Mouse (Mus musculus) adrenal gland, postnatal 25 days (tissue): Measurements from ENCODE around the gene Fgf15. TPM values are rescaled to one million over a fixed set of nuclear protein-coding genes. Genes with fewer than 3 reads are reported as not detected.
"Not testable (repeated sequence)": the region's sequence is repeated elsewhere in the genome, so short reads cannot be mapped to it uniquely, and the experiment has no call there.

Experiments used
- DNase-seq: peaks from one replicate; pipeline ENCODE4 v3.0.0; 2021; ENCODE audit warnings: mixed read lengths
- total RNA-seq: library from RNA; stranded (reverse); gene quantifications from 2 replicates; pipeline ENCODE4 v1.2.3, GENCODE M21; 2021

Gene Fgf15
- total RNA-seq, 1 experiment from 2014 or later: not detected

DNA sequence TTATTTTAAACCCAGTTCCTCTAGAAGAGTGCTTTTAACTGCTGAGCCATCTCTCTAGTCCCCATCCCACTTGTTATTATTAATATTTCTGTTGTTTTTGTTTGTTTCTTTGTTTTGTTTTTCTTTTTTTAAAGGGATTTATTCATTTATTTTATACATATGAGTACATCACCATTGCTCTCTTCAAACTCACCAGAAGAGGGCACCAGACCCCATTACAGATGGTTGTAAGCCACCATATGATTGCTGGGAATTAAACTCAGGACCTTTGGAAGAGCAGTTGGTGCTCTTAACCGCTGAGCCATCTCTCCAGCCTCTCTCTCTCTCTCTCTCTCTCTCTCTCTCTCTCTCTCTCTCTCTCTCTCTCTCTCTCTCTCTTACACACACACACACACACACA lies 5.7 kb upstream of the Fgf15 start:
- DNase-seq: not testable (repeated sequence)

DNA sequence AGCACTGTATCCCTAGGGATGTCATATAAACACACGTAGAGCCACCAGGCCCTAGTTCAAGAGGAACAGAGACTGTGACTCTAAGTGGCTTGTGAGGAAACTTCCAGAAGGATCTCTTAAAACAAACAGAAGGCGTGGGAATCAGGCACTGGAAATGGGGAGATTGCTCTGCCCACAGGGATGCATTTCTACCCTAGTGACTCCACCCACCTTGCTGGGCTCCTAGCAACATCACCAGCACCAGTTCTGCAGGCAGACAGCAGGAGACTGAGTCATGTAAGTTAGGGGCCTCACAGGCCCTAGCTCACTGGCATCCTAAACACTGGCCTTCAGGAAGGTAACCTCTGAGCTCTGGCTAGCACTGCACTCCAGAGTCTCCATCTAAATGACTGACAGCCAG lies 4.5 kb upstream of the Fgf15 start:
- no peak for DNase-seq

DNA sequence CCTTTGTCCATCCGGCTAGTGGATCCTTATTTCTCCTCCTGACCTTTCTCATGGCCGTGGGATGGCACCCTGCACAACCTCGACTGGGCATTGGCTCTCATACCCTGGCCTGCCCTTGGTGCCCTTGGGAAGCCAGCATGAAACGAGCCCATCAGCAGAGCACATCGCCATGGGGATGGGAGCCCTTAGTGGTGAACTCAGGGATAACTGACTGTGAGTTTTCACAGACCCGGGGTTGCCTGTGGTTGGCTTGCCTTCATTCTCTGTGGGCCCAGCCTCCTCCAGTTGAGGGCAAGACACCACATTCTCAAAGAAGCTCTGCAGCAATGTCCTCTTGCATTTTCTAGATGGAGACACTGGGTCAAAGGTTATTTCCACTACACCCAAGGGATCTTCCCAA lies 4.0 kb upstream of the Fgf15 start:
- no peak for DNase-seq

DNA sequence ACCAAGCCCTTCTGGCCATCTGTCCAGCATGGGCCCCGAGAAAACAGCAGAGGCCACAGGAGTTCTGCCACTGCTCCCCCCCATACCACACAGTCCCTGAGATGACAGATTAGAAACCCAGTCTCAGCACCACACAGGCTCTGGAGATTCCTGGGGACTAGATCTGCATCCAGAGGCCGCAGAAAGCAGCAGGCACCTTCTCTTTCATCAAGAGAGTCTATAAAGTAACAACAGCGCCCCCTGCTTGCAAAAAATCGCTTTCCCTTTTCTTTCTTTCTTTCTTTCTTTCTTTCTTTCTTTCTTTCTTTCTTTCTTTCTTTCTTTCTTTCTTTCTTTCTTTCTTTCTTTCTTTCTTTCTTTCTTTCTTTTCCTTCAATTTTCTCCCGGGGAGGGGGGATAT lies 2.1 kb upstream of the Fgf15 start:
- peak; percentile 37 for DNase-seq

DNA sequence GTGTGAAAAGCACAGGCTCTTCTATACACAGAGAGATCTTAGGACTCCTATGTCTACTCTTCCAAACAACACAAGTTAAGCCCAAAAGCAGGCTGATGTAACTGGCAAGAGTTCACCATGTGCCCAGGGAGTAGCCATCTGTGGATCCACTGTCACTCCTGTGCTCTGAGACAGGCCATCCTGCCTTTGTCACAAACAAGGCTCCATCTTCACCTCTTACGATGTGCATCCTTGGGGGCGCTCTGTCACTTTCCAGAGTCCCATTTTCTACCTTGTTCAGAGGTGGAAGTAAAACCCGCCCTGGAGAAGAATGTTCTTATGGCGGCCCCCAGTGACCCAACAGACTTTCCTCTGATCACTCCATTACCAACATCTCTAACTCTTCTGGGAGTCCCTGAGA lies 1.6 kb upstream of the Fgf15 start:
- DNase-seq: no peak

DNA sequence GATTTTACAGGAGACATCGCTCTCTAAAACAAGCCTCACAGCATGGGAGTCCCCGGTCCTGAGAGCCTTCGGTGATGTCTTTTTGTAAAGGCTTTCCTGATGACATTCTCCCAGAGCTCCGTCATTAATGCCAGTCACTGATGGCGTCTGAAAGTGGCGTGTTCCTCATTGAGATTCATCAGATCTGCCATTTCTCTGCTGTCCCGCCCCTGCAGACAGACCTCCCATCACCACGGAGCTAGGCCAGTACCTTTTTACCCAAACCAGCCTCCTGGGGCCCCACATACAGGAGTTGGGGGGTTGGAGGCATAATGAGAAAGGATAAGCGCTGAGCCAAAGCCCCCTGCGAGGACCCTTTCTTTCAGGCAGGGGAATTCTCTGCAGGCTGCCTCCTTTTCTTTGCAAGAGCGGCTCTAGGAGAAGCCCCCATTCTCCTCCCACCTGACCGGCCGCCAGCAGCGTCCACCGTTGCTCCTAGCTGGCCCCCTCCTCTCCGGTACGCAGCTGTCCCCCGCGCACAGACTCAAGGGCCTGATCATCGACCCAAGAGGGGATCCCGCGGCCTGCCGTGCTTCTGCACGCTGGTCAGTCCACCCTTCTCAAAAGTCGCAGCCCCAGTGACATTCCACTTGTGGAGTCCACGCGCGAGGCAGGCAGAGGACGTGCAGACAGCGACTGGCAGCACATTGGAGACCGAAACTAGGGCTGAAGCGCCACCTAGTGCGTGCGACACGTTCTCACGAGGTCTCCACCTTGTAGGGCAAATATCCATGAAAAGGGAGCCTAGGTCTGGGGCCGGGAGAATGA lies 823 bp upstream of the Fgf15 start:
- DNase-seq: peak; percentile 76

DNA sequence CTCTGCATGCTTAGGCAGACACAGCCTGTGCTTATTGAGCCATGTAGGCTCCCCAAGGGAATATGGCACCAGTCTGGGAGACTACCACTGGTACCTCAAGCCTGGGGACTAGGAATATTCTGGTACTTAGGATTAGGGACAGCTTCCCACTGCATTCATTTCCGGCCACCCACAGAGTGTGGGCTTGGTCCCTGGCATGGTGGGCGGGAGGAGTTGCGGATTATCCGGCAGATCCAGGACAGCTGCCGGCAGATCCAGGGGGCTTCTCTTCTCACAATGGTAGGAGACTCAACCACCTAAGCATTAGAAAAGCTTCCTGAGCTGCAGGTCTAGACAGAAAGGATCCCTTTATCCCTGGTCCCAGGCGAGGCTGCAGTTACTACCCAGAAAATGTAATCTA lies 2.2 kb downstream of the Fgf15 start:
- no peak for DNase-seq

DNA sequence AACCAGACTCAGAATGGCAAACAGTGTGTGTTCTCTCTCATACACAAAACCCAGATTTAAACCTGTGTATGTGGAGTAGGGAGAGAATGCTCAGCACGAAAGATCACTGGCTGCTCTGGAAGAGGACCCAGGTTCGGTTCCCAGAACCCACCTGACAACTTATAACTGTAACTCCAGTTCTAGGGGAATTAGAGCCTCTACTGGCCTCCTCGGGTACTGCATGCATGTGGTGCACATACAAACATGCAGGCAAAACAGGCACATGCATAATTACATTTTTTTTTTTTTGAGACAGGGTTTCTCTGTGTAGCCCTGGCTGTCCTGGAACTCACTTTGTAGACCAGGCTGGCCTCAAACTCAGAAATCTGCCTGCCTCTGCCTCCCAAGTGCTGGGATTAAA lies 9.2 kb downstream of the Fgf15 start:
- not testable (repeated sequence) for DNase-seq

DNA sequence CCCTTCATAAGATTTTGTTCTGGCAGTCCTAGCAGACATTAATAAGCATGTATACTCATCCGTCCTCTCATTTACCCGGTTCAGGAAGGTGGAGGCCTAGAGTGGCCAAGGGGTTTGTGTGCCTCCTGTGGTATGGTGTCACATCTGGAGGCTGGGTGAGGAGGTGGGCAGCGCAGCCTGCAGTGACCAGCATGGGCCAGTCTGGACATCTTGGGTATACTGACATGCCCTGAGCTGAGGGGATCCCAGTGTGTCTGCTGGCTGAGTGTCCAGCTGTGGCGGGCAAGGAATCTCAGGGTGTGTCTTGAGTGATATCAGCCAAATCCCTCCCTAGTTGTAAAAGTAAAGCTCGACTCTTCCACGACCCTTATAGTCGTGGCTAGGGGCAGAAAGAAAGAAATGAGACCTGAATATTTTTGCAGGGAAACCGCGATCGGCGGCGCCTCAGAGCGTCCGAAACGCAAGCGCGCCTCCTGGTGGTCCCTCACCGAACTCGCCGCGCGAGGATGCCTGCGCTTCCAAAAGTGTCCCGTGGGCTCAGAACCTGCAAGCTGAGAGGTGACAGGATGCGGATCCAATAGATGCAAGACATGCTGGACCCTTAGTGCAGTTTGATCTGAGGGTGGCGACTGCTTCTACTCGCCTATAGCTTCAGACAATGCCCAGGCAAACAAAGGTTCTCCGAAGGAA lies 10.5 kb downstream of the Fgf15 start:
- peak; percentile 63 for DNase-seq

DNA sequence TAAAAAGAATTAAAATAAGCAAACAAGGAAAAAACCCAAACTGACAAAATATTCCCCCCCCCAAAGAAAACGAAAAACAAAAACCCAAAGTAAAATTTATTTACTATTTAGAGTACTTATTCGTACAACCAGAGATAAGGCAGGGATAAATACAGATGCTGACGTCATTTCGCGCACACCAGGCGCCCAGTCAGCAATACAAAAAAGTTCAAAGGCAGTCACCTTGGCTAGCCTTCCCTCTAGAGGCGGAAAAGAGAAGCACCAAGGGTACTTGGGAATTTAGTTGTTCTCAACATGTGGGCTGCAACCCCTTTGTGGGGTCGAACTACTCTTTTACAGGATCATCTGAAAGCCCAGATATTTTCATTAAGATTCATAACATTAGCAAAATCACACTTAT lies 11.5 kb downstream of the Fgf15 start:
- no peak for DNase-seq

DNA sequence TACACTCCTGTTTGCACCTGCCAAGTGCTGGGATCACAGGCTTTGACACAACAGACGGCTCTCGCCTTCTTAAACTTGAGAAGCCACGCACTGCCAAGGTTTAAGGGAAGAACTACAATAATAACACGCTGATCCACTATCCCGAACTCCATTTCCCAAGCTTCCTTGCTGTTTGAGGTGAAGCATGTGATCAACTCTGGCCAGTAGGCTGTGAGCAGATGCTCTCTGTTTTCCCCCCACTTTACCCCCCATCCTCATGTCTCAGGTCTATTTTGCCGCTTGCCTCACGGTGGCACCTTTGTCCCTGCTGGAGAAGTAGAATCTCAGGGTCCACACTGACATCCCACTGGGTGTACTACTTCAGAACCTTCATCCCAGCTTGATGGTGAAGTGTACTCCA lies 12.4 kb downstream of the Fgf15 start:
- no peak for DNase-seq

DNA sequence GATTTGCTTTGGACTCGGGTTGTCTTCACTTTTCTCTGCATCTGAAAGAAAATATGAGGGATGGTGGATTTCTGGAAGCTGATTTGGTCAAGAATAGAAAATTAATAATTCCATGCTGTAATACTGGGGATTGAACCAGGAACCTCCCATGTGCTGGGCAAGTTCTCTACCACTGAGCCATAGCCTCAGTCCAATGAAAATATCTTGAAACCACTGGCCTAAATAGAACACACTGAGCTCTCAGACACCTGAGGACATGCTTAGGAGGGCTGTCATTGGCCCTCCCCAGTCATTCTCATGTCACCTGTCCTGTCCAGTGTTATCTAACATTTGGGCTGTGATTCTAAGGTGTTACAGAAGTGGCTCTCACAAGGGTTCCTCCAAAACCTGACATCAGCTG lies 14.8 kb downstream of the Fgf15 start:
- DNase-seq: no peak

DNA sequence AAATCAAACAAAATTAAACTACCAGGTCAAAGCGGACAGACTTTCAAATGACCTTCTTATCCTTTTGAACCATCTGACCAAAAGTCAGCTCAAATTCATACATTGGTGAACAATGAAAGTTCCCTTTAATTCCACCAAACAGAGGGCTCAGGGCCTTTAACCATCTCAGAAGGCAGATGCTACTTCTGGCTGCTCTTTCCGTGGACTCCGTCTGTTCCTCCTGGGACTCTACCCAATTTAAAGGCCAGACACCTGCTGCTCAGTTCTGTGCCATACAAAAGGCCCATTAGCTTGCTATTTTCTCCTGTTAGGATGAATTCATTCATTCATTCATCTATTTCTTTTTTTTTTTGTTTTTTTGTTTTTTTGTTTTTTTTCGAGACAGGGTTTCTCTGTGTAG lies 16.6 kb downstream of the Fgf15 start:
- DNase-seq: no peak

DNA sequence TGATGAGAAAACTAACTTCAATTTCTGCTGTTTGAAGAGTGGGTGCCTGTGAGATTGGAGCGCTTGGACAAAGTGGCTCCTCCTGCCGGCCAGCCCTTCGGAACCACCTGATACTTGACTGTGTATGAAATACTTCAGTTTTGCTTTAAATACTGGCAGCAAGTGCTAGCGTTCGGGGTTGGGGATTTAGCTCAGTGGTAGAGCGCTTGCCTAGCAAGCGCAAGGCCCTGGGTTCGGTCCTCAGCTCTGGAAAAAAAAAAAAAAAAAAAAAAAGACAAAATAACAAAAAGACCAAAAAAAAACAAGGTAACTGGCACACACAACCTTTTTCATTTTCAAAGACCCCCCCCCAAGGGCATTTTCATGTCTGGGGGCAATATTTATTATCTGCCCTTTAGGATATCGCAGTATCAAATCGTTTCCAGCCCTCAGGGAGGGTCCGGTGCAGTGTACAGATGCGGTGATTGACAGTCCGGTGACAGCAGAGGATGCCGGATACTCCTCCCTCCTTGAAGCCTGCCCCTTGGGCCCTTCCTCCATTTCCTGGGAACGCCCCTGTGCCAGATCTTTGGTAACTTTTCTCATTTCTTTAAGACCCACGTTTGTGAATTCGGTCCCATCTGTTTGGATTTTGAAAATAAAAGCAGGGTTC lies 18.1 kb downstream of the Fgf15 start:
- no peak for DNase-seq

DNA sequence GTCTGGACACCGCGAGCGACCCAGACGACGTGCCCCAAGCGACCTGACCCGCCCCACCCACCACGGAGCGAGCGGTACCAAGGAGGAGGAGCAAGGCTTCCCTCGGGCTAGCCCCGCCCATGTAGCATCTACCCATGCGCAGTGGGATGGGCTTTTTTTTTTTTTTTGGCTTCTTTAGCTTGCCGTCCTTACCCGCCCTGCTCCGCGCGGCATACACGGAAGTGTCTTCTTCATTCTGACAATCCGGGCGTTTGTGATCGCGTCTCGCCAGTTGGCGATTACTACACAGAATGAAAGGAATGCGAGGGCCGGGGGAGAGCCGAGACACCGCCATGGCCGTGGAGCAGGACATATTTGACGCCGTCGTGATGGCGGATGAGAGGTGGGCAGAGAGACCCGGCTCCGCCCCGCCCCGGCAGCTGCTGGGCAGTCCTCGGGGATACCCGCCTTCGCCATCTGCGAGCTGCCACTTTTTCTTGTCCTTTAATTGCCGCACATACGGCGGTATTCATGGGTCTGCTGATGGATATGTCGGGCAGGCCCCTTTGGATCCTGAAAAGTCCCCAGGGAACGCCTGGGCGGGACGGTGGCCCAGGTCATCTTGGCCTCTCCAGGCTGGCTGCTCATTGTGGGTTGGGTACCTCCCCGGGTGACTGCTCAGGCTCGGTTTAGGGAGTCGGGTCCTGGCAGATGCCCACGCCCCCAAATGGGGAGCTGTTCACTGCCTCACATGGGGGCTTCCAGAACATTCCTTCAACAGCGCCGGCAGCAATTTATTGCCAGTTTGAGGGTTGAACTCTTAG lies 18.8 kb downstream of the Fgf15 start, which contains the start of gene LTO1:
TSS of gene LTO1 (plus strand) at position 153 of the 803 bp plus-strand sequence.
- peak; percentile 87 for DNase-seq

DNA sequence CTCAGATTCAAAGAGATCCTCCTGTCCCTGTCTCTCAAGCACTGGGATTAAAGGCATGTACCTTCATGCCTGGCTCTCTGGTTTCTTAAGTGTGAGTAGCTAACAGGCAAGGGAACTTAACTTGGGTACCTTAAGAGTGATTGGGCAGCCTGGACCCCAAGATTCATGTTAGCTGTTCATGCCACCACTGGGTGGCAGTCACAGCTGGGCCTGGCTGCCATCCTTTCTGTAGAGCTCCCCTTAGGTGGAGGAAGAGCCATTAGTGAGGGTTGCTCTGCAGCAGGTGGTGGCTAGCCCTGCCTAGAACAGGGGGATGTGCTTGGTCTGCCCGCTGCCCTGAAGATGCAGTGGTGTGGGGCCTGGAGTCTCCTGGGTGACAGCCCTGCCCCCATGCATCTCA lies 22.5 kb downstream of the Fgf15 start:
- no peak for DNase-seq

DNA sequence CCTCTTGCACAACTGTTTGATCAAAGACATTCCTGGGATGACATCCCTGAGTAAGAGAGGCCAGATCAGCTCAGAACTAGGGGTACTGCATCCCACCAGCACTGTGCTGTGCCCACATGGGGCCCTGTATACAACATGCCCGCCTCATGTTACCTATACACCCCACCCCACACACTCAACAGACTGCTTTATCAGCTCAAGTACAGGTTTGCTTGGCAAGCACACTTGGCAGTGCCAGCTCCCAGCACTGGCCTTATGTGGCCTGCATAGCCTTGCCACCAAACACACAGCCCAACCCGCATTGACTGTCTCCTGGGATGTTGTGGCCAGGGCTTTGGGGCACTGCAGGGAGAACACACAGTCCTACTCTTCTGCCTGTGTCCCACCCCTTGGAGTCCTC lies 31.3 kb downstream of the Fgf15 start:
- peak; percentile 5 for DNase-seq

DNA sequence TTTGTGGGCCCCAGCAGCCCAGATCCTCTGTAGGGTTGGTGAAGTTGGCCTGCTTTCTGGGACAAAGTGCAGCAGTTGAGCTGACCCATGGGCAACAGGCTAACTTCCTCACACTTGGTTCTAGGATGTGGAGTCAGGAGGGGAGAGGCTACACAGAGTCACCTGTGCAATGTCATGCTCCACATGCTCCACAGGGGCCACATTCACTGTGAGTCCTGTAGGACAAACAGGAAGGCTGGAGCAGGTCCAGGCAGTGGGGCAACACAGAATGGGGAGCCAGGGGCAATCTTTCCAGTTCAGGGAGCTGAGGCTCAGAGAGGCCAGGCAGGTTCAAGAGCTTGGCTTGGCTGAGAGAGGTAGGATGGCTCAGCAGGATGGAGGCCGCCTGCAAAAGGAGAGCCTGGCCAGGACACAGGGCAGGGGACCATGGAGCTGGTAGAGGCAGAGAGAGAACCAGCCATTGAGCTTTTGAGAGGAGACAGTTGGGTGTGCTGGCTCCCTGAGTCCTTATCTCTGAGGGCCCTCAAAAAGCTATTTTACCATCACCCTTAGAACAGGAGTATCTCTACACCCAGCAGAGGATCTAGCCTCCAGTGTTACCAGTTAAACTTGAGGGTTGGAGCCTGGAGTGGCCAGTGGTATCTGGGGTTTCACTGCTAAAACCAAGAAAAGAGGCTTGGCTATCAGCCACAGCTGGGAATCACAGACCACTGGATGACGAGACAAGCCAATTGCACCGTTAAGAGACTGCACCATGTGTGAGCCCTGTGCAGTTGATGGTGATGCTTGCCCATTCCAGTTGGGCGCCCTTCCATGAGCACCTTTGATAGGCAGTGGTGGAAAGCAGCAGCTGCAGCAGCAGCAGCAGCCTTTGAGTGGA lies 31.9 kb downstream of the Fgf15 start:
- peak; percentile 16 for DNase-seq

DNA sequence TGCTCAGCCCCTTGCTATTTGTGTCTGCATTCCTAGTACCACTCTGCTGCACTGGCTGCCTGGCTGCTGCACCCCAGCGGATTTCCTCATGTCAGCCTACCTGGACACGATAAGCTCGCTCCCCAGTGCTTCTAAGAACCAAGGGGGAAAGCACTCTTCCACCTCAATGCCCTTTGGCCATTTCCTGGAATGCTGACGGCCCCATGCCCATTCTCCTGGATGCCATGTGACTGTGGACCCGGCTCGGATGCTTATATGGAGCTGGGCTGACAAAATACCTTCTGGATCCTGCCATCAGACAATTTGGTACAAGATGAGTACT lies 32.5 kb downstream of the Fgf15 start:
- no peak for DNase-seq

DNA sequence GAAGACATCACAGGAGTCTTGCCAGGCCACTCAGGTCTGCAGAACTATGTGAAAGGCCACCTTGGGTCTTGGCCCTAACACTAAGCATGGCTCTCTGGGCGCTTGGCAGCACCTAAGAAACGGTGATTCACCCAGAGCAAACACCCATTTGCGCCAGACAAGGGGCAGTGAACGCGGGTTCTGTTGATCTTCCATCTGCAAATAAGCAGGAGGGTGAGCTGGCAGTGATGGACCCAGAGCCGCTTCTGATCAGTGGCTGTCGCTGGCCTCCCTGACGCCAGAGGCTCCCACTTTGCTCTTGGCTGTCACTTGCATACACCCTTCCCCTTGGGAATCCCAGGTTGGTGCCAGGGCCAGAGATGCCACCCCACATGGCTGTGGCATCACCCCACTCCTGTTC lies 33.2 kb downstream of the Fgf15 start:
- DNase-seq: no peak

DNA sequence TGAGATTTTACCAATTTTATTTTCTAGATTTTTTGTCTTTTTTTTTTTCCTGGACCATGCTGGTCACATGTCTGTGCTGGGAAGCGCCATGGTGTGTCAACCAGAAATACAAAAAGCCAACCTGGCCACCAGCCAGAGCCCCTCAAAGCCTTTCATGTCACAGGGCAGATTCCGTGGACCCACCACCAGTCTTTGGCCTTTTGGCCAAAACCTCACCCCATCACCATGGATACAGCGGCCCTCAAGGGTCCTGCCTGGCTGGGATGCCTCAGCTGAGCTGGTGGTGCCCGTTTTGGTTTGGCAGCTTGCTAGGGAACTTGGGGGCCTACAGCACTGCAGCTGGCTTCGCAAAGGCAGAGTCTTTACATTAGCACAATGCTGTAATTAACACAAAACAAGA lies 33.6 kb downstream of the Fgf15 start:
- DNase-seq: no peak

DNA sequence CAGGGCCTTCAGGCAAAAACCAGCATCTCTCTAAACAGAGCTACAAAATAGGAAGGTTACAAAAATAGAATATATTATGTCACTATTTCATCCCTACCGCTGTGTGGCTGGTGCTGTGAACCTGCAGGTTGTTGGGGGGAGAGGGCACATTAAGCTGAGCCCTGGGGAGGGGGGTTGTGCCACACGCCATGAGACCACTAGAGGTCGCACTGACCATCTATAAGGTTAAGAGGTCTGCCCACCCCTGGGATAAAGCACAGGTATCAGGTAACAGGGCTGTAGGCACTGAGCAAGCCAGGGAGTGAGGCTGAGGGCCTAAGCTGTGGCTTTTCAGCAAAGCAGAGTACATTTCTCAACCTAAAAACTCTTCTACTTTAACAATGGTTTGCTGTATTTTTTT lies 35.4 kb downstream of the Fgf15 start:
- peak; percentile 19 for DNase-seq
